Mouse (Mus musculus) frontal cortex, postnatal 25 days (tissue): ENCODE results near the gene Gm8138.
"Not testable (repeated sequence)": the region's sequence is repeated elsewhere in the genome, so short reads cannot be mapped to it uniquely, and the experiment has no call there.

Experiments
- DNase-seq, 2 experiments: peaks; one replicate each; pipeline ENCODE4 v3.0.0; 2022; ENCODE audit warnings: low spot score in 2 of 2

The Gm8138 gene

GRCm38 (mm10) chr14:43416250-43416649, at the start of gene Gm8138:
Gene Gm8138, minus strand, starts transcription at chr14:43416350.
- DNase-seq, result not testable (repeated sequence)

- not testable (repeated sequence) for DNase-seq
Observed at GRCm38 (mm10) chr14:43361713-43362112, 54.4 kb downstream of the Gm8138 start.
